Mouse (Mus musculus) forebrain, embryonic 13.5 days (tissue): Measurements from ENCODE around the gene Mgat4d. TPM values are rescaled to one million over a fixed set of nuclear protein-coding genes. Genes with fewer than 3 reads are reported as not detected.

Source experiments
- ATAC-seq: fragments of 200-750 bp; cut with Nextera tagmentation; 2 replicates; pipeline ENCODE4 v1.8.0; 2017
- H3K27ac ChIP-seq: fragments of 300-500 bp; sonication (generic); 2 replicates; pipeline ENCODE4 v1.5.1; 2015; ENCODE audit warnings: inconsistent platforms, mild to moderate bottlenecking, moderate library complexity
- H3K27me3 ChIP-seq: fragments of 300-500 bp; sonication (generic); 2 replicates; pipeline ENCODE4 v1.6.1; 2015; ENCODE audit warnings: mild to moderate bottlenecking, inconsistent platforms
- H3K36me3 ChIP-seq: fragments of 300-500 bp; sonication (generic); 2 replicates; pipeline ENCODE4 v1.6.1; 2015; ENCODE audit warnings: mild to moderate bottlenecking, inconsistent platforms; ENCODE audit not compliant: poor library complexity, severe bottlenecking
- H3K4me1 ChIP-seq: fragments of 300-500 bp; sonication (generic); 2 replicates; pipeline ENCODE4 v1.6.1; 2015; ENCODE audit warnings: inconsistent platforms
- H3K4me2 ChIP-seq: fragments of 300-500 bp; sonication (generic); 2 replicates; pipeline ENCODE4 v1.6.1; 2015; ENCODE audit warnings: inconsistent platforms, mild to moderate bottlenecking, moderate library complexity
- H3K4me3 ChIP-seq: fragments of 300-500 bp; sonication (generic); 2 replicates; pipeline ENCODE4 v1.5.1; 2015; ENCODE audit warnings: mild to moderate bottlenecking, inconsistent platforms
- H3K9ac ChIP-seq: fragments of 300-500 bp; sonication (generic); 2 replicates; pipeline ENCODE4 v1.6.1; 2015; ENCODE audit warnings: mild to moderate bottlenecking, inconsistent platforms
- H3K9me3 ChIP-seq: fragments of 300-500 bp; sonication (generic); replicated peaks from 2 replicates; pipeline ENCODE4 v1.6.1; 2016; ENCODE audit warnings: inconsistent platforms
- WGBS: fragments of 180-500 bp; shearing (Covaris S2); methylation state at CpG from one replicate; pipeline ENCODE4 v1.1.7; 2015; 5-methylcytosine and 5-hydroxymethylcytosine counted together
- polyA plus RNA-seq: library from polyadenylated mRNA; unstranded; fragments of >200 nt; fragmentation: Nextera tagmentation; extraction: Ambion mirVana; gene quantifications from 2 replicates; pipeline ENCODE4 v1.2.1, GENCODE M21; 2015

The Mgat4d gene
- polyA plus RNA-seq, 1 experiment from 2014 or later = not detected

GRCm38 (mm10) chr8:83332864-83333263 is 15.4 kb upstream of the Mgat4d start:
- no peak overlapping the region for H3K27ac ChIP-seq
- H3K4me1 ChIP-seq = peaks cover 15% of the 10 kb centered on the region
- H3K36me3 ChIP-seq = peaks cover 8% of the 10 kb centered on the region
- peak overlapping the region; percentile 82 for H3K4me2 ChIP-seq
- ATAC-seq = 0 out of 2 replicates have a peak, but pooled peaks have one; percentile 9
- H3K27me3 ChIP-seq = no peaks in the 10 kb centered on the region
- H3K4me3 ChIP-seq = peak overlapping the region; percentile 82
- H3K9ac ChIP-seq = peak overlapping the region; percentile 34; the same call in 1 of the 2 replicates
- WGBS = 6% methylated on average over 7 of the region's 7 CpGs
- H3K9me3 ChIP-seq = no peaks in the 10 kb centered on the region

DNA sequence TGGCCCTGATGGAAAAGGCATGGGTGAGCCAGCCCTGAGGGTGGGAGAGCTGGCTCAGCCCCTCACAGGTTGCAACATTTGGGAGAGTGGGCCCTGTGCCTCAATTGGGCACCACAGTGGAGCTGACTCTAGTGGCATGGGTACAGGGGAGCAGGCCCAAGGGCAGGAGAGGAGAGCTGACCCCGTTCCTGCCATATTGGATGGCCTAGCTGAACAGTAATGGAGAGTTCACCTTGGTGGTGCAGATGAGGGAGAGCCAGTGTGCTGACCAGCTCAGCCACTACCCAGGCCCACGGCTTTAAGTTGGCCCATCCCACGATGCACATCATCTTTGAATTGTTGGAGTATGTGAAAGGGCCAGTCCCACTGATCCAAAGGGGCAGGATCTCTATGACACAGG is 6.2 kb upstream of the Mgat4d start:
- no peak for ATAC-seq
- Histone ChIP-seq H3K4me2 (no peak overlapping the region), H3K9ac (no peak overlapping the region), H3K4me1 (no peaks in the 10 kb centered on the region), H3K27me3 (no peaks in the 10 kb centered on the region), H3K36me3 (no peaks in the 10 kb centered on the region), H3K27ac (no peak overlapping the region), H3K9me3 (no peaks in the 10 kb centered on the region), H3K4me3 (no peak overlapping the region)
- 82% methylated on average over 3 of the region's 3 CpGs for WGBS

- no peak overlapping the region for H3K27ac ChIP-seq
- H3K9ac ChIP-seq = no peak overlapping the region
- no peak overlapping the region for H3K4me3 ChIP-seq
- ATAC-seq = no peak
- H3K4me2 ChIP-seq = no peak overlapping the region
- no peaks in the 10 kb centered on the region for H3K4me1 ChIP-seq
- no peaks in the 10 kb centered on the region for H3K9me3 ChIP-seq
- H3K36me3 ChIP-seq = no peaks in the 10 kb centered on the region
- no peaks in the 10 kb centered on the region for H3K27me3 ChIP-seq
Observed at GRCm38 (mm10) chr8:83342693-83343092, 5.6 kb upstream of the Mgat4d start.

DNA sequence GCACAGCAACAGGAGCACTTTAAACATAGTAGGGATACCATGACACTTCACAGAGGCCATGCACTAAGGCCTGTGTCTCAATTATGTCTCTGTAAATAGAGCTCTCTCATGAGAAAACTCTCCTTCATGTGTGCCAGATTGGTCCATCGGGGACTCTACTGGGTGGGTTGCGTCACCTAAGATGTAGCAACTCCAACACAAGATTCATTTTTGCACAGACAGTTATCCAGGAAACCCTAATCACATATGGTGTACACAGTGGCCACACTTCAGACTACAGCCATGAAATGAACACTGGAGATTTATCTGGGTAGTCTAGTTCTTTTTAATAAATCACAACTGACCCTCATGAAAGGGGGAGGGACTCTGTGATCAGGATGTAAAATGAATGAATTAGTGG is 3.0 kb downstream of the Mgat4d start:
- H3K27ac ChIP-seq = no peak overlapping the region
- H3K27me3 ChIP-seq = no peaks in the 10 kb centered on the region
- ATAC-seq = no peak
- H3K9ac ChIP-seq = no peak overlapping the region
- H3K9me3 ChIP-seq = no peaks in the 10 kb centered on the region
- H3K4me2 ChIP-seq = no peak overlapping the region
- H3K4me3 ChIP-seq = no peak overlapping the region
- 92% methylated on average over 2 of the region's 2 CpGs for WGBS
- no peaks in the 10 kb centered on the region for H3K36me3 ChIP-seq
- no peaks in the 10 kb centered on the region for H3K4me1 ChIP-seq

DNA sequence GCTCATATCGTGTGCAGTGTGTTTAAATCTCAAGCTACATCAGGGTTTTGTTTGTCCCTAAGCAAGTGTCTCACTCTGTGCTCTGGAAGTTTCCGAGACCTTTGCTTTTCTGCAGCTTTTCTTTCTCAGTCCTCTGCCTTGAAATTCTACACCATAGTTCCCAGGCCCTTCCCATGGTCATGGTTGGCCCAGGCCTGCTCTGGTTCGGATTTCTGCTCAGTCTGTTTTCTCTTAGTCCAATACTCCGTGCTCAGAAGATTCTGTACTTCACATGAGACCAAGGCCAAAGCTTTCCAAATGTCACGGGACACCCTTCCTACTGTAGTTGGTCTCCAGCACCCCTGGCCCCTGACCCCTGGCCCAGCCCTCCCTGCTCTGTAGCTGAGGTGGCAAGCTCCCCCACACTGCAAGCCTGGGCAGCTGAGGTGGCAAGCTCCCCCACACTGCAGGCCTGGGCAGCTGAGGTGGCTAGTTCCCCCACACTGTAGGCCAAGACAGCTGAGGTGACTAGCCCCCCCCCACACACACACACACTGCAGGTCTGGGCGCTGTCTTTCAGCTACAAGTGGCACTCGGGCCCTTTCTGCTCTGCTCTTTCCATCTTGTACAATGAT is 15.0 kb downstream of the Mgat4d start:
- H3K4me2 ChIP-seq = no peak overlapping the region
- WGBS = 68% methylated on average over 7 of the region's 7 CpGs
- no peak for ATAC-seq

DNA sequence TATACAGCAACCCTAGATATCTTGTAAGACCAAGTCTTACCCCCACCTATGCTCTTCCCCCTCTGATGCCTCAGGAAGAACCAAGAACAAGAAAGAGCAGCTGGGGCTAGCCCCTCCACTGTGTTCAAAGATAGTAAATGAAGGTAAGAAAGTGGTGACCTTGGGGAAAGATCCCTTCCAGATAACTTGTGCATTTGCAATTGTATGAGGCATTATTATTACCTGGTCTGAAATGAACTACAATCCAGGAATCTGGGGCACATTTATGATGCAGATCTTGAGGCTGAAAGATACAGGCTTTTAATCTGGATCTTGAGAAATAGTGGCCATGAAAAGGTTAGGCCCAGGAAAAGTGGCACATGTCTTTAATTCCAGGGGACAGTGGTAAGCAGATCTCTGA is 29.0 kb downstream of the Mgat4d start:
- Histone ChIP-seq H3K36me3 (no peaks in the 10 kb centered on the region), H3K27me3 (no peaks in the 10 kb centered on the region), H3K4me1 (no peaks in the 10 kb centered on the region), H3K4me3 (no peak overlapping the region), H3K27ac (no peak overlapping the region), H3K9ac (no peak overlapping the region), H3K4me2 (no peak overlapping the region), H3K9me3 (no peaks in the 10 kb centered on the region)
- no peak for ATAC-seq

More for the DNA sequence above, 15.0 kb downstream of the Mgat4d start:
- no peak overlapping the region for H3K9ac ChIP-seq
- H3K36me3 ChIP-seq = no peaks in the 10 kb centered on the region
- no peaks in the 10 kb centered on the region for H3K27me3 ChIP-seq
- no peak overlapping the region for H3K27ac ChIP-seq
- H3K4me3 ChIP-seq = no peak overlapping the region
- no peaks in the 10 kb centered on the region for H3K4me1 ChIP-seq
- no peaks in the 10 kb centered on the region for H3K9me3 ChIP-seq

- 74% methylated on average over 4 of the region's 4 CpGs for WGBS
- H3K36me3 ChIP-seq = no peaks in the 10 kb centered on the region
- H3K4me2 ChIP-seq = no peak overlapping the region
- H3K27ac ChIP-seq = no peak overlapping the region
- no peak overlapping the region for H3K9ac ChIP-seq
- no peak overlapping the region for H3K4me3 ChIP-seq
- ATAC-seq = no peak
- no peaks in the 10 kb centered on the region for H3K4me1 ChIP-seq
- no peaks in the 10 kb centered on the region for H3K9me3 ChIP-seq
- no peaks in the 10 kb centered on the region for H3K27me3 ChIP-seq
Observed at GRCm38 (mm10) chr8:83380141-83380540, 31.9 kb downstream of the Mgat4d start.

DNA sequence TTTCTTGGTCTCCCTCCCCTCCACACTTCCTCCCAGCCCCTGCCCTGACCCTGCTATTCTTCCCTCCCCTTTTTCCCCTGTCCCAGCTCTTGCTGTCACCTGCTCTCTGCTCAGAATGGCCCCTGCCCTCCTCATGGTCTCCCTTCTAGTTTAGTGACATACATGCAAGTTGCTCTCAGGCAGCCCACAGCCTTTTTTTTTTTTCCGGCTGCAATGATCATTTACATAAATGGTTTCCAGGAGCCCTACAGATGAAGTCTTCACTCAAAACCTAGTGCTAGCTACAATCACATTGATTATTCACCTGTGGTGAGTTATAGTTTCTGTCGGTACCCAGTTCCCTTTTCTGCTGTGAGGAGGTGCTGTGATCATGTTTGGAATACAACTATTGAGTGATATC is 32.7 kb downstream of the Mgat4d start:
- H3K4me3 ChIP-seq = no peak overlapping the region
- no peak overlapping the region for H3K27ac ChIP-seq
- WGBS = 85% methylated on average over 2 of the region's 2 CpGs
- H3K27me3 ChIP-seq = no peaks in the 10 kb centered on the region
- H3K4me1 ChIP-seq = no peaks in the 10 kb centered on the region
- no peak overlapping the region for H3K9ac ChIP-seq
- no peak for ATAC-seq
- H3K9me3 ChIP-seq = no peaks in the 10 kb centered on the region
- H3K4me2 ChIP-seq = no peak overlapping the region
- H3K36me3 ChIP-seq = no peaks in the 10 kb centered on the region

- no peaks in the 10 kb centered on the region for H3K36me3 ChIP-seq
Observed at GRCm38 (mm10) chr8:83382850-83383249, 34.6 kb downstream of the Mgat4d start.

GRCm38 (mm10) chr8:83389316-83390005 is 41.2 kb downstream of the Mgat4d start, which contains the start of gene Clgn:
Gene Clgn, plus strand, starts transcription at chr8:83389867.
- Histone ChIP-seq H3K4me2 (peak within 1 kb of the TSS; percentile 91), H3K4me3 (peak within 1 kb of the TSS; percentile 79), H3K36me3 (no peaks in the 10 kb centered on the region), H3K9ac (peak within 1 kb of the TSS; percentile 82), H3K27me3 (peaks cover 14% of the 10 kb centered on the region; the same call in 1 of the 2 replicates), H3K27ac (no peak within 1 kb of the TSS), H3K4me1 (peaks cover 6% of the 10 kb centered on the region), H3K9me3 (no peaks in the 10 kb centered on the region)
- ATAC-seq = peak; percentile 98
- WGBS = 6% methylated on average over 41 of the region's 41 CpGs

More at GRCm38 (mm10) chr8:83382850-83383249, 34.6 kb downstream of the Mgat4d start:
- ATAC-seq = no peak
- Histone ChIP-seq H3K9me3 (no peaks in the 10 kb centered on the region), H3K4me1 (no peaks in the 10 kb centered on the region), H3K9ac (no peak overlapping the region), H3K27ac (no peak overlapping the region), H3K27me3 (no peaks in the 10 kb centered on the region), H3K4me2 (no peak overlapping the region), H3K4me3 (no peak overlapping the region)
- 36% methylated on average over 2 of the region's 2 CpGs for WGBS

DNA sequence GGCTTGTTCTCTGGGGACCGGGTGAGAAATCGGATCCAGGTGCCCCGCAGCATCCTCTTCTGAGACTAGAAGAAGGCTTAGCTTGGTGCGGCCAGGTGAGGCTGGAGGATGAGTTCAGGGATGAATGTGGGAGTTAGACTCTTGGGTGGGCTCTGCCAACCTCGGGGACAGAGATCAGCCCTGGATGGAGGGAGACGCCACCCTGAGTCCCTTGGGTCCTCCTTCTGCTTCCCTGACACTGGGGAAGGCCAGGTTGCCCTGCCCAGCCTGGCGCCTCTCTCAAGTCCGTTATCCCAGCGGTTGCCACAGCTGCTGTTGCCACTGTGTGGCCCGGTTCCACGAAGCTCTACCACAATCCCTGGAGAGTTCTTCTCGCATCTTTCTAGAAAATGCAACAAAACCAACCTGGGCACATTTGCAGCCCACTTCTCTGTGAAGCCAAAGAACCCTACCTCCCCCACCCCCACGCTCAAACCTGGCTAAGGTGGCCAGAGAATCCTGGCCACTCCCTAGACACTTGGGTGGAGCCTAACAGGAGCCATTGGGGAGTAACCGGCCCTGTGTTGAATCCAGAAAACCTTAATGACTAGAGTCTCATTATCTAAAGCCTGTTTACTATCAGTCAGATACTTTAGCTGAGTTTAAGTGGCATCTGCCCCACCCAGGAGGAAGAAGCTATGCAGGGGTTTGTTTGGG is 41.9 kb downstream of the Mgat4d start:
- Histone ChIP-seq H3K4me1 (peaks cover 6% of the 10 kb centered on the region), H3K9ac (peak overlapping the region; percentile 82), H3K27me3 (peaks cover 14% of the 10 kb centered on the region; the same call in 1 of the 2 replicates), H3K27ac (no peak overlapping the region), H3K4me3 (peak overlapping the region; percentile 79), H3K9me3 (no peaks in the 10 kb centered on the region), H3K36me3 (no peaks in the 10 kb centered on the region), H3K4me2 (peak overlapping the region; percentile 91)
- WGBS = 5% methylated on average over 14 of the region's 14 CpGs
- peak; percentile 77 for ATAC-seq

GRCm38 (mm10) chr8:83392521-83392920 is 44.2 kb downstream of the Mgat4d start:
- WGBS = 62% methylated on average over 1 of the region's 1 CpGs
- H3K4me3 ChIP-seq = no peak overlapping the region
- H3K9ac ChIP-seq = no peak overlapping the region
- H3K9me3 ChIP-seq = no peaks in the 10 kb centered on the region
- ATAC-seq = no peak
- H3K4me2 ChIP-seq = no peak overlapping the region
- peaks cover 6% of the 10 kb centered on the region for H3K4me1 ChIP-seq
- H3K27me3 ChIP-seq = peaks cover 14% of the 10 kb centered on the region; the same call in 1 of the 2 replicates
- no peaks in the 10 kb centered on the region for H3K36me3 ChIP-seq
- no peak overlapping the region for H3K27ac ChIP-seq
